Mouse (Mus musculus) retina, adult 2 months (tissue): ENCODE measurements around the gene Chrna3.

ENCODE experiments used
- DNase-seq: peaks from one replicate; pipeline ENCODE4 v3.0.0-alpha.2; 2012; ENCODE audit warnings: low read depth, low spot score

The Chrna3 gene

DNA sequence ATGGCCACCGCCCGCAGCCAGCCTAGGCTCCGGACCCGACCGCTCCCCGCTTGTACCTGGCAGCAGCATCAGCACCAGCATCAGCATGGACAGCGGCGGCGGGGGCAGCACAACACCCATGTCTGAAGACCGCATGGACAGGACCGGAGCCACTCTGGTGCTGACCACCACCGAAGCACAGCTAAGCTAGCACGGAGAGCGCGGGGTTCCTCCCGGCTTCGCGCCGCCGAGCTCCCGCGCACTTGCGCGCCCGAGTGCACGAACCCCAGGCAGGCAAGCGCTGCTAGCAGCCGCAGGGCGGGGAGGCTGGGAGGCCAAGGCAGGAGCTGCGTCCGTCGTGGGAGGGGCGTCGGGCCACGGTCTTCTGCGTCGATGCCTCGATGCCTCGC is at the start of gene Chrna3:
TSS of gene Chrna3 (minus strand) at position 288 of the 389 bp plus-strand sequence.
- DNase-seq = no peak

DNA sequence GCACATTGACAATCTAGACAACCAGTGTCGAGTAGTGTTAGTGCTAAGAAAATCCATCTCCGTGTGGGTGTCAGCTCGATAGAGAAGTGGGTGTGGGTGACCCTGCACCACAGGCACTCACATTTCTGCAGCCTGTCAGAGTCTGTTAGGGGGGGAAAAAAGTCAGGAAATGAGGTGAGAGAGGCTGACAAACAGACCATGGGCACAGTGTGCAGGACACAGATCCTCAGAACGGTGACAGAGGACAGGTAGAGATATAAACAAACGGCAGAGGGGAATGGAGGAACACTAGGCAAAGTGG is 41.6 kb upstream of the Chrna3 start:
- DNase-seq = no peak

DNA sequence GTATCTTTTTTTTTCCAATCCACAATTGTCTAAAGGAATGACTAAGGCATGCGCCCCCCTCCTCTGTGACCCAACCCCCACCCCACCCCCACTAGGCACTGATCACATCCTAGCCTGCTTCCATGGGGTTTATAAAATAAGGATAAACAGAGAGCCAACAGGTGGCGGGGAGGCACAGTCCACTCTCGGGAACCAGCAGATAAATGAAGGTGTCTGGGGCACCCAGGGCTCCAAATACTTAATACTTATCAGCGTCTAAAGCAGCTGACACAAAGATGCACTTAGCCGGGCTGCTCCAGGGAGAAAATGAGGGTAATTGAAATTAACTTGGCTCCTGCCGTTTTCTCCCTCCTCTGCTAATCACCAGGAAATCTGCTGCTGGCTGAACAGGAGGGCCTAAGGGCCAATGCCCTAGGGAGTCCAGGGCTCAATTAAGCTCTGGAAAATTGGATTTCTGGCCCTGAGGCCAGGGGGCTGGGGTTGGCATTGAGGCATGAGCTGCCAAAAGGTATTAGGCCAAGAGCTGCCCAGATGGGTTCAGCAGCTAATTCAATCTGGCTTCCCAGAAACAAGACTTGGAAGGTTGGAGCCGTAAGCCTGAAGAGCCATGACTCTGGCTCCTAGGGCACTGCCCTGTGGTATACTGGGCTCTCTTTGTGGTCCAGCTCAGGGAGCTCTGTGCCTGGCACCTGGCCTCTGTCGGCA is 41.0 kb upstream of the Chrna3 start:
- peak; percentile 28 for DNase-seq

DNA sequence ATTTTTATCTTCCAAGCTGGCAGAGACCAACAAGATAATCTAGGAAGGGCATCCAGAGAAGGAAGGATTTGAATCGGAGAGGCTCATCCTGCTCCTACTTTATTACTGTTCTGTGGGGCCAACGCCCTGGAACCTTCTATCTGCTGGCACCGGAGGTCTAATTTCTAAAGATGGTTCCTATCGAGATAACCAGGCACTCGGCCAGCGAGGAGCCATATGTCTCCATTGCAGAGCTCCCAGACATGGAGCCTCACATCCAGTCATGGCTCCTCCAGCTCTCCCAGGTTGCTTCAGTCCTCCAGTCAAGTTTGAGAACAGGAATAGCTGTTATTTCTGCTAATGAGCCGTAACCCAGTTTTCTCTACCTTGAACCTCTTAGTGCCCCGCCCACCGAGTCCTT is 38.9 kb upstream of the Chrna3 start:
- no peak for DNase-seq

DNA sequence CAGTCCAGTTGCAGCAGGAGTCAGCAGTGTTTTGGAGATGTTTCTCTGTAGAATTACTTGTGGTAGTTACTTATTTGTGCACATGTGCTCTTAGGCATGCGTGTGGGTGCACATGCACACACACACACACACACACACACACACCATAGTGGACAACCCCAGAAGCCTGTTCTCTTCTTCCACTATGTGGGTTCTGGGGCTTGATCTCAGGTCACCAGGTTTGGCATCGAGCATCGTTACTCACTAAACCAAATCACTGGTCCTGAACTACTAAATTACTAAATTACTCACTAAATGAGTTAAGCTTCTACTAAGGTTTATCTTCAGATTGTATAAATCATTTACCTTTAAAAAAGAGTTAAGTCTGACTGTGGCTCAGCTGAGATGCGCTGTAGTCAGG is 31.7 kb upstream of the Chrna3 start:
- no peak for DNase-seq

DNA sequence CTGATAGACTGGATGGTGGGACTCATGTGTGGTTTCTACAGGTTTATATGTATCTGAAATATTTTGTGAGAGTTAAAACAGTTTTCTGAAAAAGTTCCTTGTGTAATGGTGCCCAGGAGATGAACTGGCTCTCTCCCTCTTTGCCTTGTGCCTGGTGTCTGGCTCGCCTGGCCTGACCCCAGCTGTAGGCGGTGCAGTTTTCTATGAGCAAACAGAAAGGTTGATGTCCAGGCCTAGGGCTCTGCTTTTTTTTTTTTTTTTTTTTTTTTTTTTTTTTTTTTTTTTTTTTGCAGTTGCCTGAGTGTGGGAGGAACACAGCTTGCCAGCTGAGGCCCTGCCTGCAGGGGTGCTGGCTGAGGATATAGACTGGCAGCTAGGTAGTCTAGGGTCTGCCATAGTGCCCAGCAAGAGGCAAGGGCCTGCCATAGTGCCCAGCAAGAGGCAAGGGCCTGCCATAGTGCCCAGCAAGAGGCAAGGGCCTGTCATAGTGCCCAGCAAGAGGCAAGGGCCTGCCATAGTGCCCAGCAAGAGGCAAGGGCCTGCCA is 29.1 kb upstream of the Chrna3 start:
- no peak for DNase-seq

DNA sequence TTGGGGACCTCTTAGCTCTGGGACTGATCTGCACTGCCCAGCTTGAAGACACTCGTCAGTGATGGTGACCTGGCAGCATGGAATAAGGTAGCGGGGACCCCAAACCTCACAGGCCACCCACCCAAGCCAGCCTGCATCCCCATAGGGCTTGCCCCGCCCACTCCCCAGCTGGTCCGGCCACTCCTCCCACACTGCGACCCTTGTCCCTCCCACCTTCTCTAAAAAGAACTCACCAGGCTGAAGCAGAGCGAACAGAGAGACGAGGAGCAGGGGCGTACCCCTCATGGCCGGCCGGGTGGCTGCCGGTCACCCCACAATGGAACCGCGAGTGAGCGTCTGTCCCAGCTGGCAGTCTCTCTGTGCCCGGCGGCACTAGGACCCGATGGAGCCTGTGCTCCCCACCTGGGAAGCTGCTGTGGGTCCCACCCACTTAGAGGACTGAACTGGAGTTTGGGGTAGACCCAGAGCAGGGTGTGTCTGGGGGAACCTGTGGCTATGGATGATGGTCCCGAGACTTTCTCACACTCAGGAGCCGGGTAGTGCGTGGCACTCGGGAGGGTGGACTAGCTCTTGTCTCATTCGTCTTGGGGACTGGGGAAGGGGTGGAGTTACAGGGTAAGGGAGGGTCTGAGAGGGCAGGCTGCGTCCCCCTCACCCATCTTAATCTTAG is 22.0 kb upstream of the Chrna3 start, which contains the start of gene Chrnb4:
TSS of gene Chrnb4 (minus strand) at position 569 of the 670 bp plus-strand sequence.
- no peak for DNase-seq

DNA sequence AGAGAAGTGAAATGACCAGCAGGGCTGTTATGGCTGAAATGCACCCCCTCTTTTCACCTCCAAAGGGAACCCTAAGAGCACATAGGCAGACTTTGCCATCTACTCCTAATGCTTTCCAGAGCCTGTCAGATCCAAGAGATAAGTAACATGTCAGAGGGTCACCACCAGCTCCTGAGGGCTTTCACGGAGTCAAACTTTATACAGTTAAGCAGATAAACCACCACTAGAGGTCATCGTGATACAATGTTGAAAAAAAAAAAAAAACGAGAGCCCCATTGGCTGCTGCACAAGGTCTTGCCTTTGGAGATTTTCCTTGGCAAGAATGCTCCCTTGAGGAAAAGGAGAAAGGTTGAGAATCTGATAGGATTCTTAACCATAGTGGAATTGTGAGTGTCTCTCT is 20.4 kb upstream of the Chrna3 start:
- DNase-seq = no peak

DNA sequence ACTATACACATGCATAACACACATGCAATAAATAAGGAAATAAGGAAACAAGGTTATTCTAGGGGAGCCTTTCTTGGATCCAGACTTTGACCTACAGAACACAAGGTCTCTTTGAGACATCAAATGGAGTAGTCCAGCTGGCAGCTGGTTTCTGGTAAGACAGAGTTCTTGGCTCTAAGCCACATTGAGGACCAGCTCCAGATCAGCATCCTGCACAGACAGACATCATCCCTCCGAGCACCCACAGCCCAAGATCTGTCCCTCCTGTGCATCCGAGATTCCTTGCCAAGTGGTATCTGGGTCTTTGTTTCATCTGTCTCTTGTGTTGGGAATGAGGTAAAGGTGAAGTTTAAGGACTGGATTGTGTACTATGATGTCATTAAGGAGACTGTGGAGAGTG is 18.6 kb upstream of the Chrna3 start:
- no peak for DNase-seq

DNA sequence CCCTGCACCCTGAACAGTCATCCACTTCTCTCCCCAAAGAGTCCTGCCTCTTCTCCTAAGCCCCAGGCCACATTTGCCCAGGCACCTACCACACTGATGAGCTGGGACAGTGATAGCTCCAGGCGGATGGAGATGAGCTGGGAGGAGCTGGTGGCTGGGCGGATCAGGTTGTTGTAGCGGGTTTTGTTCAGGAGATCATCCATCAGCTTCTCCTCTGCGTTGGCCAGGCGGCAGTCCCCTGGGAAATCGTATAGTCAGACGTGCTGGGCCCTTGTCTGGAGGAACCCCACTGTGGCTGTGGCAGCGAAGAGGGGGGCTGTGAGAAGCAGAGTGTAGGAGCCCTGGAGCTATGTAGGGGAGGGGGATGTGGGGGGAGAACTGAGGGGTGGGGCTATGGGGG is 17.3 kb upstream of the Chrna3 start:
- no peak for DNase-seq

DNA sequence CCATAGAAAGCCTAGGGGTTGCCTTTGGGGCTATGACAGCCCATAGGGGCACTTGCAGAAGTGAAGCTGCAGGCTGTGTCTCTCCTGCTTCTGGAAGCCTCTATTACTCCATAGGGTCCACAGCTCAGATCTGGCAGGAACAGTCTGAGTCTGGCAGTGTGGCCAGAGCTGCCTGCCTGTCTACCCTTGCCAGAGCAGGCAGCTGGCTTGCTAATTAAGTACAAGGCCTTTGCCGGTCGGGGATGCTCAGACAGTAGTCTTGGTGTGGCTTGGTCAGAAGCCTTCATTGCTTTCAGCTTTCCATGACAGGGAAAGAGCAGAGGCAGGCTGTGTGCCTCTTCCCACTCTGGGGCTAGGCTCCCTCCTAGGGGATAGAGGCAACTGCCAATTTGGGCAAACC is 15.0 kb upstream of the Chrna3 start:
- DNase-seq = no peak

DNA sequence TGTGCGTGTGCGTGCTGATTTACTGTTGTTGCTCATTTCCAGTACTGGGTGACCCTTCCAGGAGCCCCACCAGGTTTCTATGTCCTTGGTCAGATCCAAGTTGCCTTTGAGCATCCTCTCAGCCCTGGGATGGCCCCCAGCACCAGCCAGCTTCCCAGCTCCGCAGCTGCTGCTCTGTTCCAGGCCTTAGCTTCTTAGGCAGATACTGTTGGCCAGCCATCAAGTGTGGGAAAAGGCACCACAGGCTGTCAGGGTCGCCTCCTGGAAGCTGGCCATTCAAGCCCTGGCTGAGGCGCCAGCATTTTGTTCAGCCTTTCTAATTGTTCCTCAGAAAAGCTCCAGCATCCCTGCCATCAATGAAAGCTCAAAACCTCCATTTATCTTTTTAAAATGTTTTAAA is 13.6 kb upstream of the Chrna3 start:
- no peak for DNase-seq

DNA sequence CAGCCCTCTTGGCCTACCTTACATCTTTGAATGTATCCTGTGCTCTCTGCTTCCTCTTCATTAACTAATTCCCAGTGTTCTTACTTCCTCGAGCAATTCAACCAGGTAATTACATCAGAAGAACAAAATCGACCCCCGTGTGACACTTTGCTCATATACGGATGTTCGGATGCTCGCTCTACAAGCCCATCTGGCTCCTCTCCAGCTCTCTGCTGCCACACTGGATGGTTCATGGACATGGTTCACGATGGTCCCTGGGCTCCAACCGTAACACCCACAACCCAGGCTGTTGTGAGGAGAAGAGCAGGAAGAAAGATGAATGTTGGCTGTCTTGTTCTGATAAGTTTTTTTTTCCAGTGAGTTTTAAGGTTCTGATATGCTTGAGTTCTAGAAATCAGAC is 12.6 kb upstream of the Chrna3 start:
- no peak for DNase-seq

DNA sequence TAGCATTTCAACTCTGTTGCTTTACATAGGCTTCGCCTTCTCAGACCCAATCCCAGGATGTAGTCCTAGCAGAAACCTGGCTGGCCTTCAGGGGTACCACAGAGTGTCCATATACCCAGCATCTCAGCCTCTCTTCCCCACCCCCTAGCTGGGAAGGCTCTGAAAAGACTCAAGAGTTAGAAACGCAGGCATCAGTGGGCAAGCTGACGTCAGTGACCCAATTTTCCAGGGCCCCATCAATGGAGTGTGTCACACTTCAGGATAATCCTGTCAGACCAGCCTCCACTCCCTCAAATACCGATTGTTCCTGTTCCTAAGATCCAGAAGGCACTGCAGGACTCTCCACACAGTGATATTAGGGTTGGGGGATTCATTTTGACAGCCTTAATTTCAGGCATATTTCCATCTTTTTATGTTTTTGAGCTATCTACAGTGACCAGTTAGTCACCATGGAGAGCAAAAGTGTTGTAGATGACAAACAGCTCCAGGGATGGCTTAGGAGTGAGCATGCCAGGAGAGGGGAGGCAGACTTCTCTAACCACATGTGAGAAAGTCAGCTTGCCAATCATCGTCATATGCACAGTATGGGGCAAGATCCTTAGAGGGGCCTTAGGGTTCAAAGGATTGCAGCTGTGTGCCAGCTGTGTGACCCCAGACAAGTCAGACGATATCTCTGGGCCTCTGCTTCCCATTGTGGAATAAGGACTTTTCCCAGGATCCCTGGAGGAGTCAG is 5.2 kb upstream of the Chrna3 start:
- DNase-seq = no peak

DNA sequence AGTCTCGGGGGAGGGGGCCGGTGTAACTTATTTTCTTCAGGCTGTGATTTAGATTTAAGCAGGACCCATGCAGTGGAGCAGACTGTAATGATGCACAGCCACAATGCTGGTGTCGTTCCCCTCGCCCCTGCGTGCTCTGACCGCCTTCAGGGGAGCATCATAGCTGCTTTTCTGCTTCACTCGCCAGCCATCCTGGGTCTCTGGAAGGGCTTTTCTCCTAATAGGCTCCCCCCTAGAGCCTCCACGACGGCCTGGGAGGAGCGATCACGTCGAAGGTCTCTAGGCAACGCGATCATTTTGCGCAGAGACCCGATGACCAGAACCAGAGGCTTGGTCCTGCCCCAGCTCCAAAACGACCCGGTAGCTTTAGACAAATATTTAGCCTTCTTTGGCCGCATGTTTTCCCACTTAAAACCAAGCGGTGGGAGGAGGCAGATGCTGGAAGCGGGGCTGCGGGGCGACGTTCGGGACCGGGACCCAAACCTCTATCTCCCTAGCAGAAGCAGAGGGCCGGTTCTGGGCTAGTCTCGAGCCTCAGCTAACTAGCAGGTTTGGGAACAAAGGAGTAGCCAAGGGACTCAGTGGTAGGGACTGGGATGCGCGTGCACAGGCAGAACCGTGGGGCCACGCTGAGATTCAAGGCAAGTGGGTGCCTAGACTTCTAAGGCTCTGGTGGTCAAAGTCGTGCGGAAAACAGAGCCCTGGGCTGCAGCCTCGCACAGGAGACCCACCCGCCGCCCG is 658 bp downstream of the Chrna3 start:
- DNase-seq = no peak

DNA sequence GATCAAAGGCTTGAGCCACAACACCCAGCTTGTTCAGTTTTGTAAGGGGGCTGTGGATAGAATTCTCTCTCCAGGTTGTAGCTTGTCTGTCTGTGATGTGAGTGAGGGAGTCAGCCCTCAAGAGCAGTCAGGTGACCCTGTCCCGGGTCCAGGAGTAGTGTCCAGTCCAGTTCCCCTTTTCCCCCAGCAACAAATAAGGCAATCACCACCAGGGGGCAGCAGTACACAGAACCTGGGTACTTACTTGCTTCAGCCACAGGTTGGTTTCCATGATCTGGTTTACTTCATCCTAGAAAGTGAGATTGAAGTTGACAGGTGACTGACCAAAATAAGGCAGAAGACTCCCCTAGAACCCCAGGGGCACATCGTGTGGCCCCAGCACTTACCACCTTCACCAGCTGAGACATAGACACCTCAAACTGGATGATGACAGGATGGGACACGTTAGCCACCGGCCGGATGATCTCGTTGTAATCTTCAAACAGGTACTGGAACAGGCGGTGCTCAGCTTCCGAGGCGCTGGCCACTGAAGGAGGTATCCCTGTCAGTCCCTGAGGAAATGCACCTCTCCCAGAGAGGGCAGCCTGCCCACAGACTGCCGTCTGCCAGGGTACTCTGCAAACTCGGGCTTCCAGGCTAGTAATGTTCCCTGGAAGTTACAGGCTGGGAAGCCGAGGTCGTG is 2.3 kb downstream of the Chrna3 start:
- peak; percentile 65 for DNase-seq

DNA sequence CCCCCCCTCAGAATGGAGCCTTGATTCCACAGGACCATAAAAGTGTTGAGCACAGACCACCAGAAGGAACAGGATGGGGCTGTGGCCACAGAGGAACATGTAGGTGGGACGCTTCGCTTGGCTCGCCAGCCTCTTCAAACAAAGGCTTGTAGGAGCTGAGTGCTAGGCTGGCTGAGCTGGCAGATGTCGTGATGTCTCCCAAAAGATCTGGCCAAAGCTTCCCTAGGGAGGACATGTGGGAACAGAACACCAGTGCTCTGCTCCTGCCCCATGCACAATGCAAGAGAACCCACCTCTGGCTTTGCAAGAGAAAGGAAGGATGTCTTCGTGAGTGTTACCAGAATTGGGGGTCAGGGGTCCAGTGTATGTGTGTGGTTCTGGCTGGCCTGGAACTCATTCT is 3.0 kb downstream of the Chrna3 start:
- DNase-seq = no peak

DNA sequence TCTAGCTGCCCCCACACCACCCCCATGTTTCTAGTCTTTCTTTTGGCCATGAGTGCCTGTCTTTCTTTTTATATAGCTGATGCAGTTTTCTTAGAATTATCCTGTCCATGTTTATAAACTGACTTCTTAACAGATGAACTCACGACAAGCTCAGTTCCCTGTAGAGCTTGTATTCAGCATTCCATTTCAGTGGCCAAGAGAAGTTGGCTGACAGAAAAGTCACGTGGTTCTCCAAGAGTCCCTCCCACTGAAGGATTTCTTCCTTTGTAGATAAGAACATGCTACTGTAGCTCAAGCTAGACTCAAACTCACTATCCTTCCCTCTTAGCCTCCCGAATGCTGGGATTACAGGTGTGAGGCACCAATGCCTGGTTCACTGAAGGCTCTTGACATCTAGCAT is 9.4 kb downstream of the Chrna3 start:
- no peak for DNase-seq

DNA sequence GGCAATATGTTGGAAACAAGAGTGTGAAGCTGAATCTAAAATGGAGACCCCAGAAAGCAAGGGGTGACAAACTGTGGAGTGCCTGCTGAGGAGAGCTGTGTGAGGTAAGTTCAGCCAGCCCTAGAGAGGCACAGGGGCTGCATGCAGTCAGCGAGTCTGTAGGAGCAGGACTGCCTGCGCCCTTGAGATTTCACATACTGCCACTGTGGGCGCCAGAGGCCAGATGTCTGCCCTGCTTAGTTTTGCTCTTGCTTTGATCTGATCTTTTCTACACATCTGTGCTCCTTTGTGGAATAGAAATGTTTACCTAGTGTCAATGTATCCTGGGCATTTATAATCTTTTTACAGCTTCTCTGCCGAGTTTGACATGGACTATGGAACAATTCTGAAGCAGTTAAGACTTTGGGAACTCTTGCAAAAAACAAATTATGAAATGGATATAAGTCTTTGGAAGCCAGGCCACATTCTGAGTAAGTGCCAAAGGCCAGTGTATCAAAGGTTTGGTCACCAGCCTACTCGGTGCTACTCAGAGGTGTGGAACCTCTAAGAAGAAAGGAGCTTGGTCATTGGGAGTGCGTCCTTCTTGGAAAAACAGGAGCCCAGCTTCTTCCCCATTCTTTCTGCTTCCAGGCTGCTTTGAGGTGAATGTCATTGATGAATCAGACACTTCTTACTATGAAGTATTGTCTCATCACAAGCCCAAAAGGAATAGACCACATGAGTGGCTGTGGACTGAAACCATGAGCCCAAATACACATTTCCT is 15.6 kb downstream of the Chrna3 start:
- no peak for DNase-seq

DNA sequence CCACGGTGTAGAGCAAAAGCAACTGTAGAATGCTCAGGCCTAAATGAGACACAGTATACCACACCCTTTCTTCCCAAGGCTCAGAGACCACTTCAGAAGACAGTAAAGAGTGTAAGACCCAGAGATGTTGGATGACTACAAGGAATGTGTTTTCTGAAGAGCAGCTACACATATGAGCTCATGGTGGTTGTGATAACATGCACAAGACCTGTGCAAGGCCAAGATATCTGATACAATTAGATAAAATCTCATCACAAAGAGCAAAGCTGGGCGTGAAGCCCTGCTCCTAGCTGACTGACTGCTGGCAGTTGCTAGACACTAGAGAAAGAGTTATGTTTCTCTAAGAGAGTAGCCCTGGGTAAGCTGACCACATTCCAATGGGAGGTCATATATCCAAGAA is 16.7 kb downstream of the Chrna3 start:
- DNase-seq = no peak

DNA sequence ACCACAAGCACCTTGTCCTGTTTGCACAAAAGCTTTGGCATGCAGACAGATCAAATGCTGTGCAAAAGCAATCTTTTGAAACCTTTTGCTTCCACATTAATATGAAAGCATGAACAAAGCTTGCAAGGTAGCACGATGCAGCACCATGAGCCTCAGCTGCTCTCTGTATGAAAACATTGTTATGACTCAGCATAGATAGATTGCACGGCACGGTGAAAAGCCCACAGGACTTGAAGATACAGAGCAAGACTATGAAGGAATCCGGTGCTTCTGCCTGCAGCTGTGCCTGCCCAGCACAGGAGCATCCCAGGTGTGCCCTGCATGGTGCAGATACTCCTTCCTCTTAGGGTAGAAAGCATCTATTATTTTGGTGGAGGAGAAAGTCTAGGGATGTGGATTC is 22.8 kb downstream of the Chrna3 start:
- no peak for DNase-seq
